Mouse (Mus musculus) splenic B cell, adult 2 months (primary cell): ENCODE data around the gene Ubl3.

Source experiments
- DNase-seq: peaks from one replicate; pipeline ENCODE4 v3.0.0-alpha.2; 2011; ENCODE audit warnings: low read depth, low spot score
- H3K27me3 ChIP-seq: 2 replicates; pipeline ENCODE4 v1.6.1; 2012; ENCODE audit warnings: mild to moderate bottlenecking, low read length, moderate library complexity, mixed read lengths; ENCODE audit not compliant: control insufficient read depth, poor library complexity, insufficient read depth, severe bottlenecking
- H3K36me3 ChIP-seq: 2 replicates; pipeline ENCODE4 v1.6.1; 2012; ENCODE audit warnings: mild to moderate bottlenecking, low read length, moderate library complexity, mixed read lengths; ENCODE audit not compliant: control insufficient read depth, poor library complexity, insufficient read depth, severe bottlenecking

The Ubl3 gene

DNA sequence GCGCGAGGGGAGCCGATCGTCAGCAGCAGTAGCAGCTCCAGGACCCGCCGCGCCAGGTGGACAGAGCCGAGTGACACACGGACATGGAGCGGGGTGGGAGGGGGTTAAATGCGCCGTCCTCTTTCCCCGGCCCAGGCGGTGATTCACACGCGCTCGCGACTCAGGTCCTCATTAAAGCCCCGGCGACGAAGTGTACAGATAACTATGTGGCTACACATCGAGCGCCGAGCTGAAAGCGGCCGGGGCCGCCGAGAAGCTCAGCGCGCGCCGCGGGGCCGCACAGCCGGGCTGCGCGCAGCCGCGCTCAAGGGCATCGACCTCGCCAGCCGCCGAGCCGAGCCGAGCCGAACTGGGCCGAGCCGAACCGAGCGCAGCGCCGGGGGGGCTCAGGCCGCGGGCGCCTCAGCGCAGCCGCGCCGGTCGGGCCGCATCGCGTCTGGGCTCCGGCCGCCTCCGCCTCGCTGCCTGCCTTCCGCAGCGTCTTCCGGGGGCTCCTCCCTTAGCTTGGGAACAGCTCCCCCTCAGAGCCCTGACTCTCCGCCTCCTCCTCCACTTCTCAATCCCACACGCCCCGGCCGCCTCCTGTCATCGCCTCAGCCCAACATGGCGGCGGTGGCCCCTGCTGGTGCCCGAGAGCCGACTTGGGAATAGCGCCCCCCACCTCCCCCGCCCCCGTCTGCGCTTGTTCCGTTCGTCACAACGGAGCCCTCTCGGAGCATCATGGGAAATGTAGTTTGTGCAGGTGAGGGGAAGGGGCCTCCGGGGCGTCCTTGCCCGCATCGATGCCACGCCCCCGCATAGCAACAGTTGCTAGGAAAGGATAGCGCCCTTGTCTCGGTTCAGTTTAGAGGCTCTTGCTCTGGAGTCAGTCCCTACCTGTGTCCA, at the start of gene Ubl3:
TSS of gene Ubl3 (minus strand) at position 603 of the 885 bp plus-strand sequence.
- no peaks in the 10 kb centered on the region for H3K36me3 ChIP-seq
- DNase-seq: peak; percentile 91
- no peaks in the 10 kb centered on the region for H3K27me3 ChIP-seq

DNA sequence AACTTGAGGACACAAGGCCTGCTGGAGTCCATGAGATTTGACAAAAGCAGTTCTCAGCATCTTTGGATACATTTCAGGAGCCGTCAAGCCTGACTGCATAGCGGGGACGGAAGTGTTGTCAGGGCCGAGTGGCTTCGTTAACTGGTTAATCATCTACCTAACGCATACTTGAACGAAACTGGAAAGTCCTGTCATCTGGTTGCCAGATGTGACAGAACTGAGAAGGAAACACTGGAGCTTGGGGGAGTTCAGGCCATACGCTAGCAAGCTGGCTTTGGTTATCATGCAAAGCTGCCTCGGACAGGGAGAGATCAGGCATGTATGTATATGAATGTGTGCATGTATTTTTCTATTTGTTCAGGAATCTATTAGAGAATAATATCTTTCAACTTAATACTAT, 45.8 kb upstream of the Ubl3 start:
- H3K27me3 ChIP-seq: no peaks in the 10 kb centered on the region
- no peaks in the 10 kb centered on the region for H3K36me3 ChIP-seq
- peak; percentile 9 for DNase-seq

DNA sequence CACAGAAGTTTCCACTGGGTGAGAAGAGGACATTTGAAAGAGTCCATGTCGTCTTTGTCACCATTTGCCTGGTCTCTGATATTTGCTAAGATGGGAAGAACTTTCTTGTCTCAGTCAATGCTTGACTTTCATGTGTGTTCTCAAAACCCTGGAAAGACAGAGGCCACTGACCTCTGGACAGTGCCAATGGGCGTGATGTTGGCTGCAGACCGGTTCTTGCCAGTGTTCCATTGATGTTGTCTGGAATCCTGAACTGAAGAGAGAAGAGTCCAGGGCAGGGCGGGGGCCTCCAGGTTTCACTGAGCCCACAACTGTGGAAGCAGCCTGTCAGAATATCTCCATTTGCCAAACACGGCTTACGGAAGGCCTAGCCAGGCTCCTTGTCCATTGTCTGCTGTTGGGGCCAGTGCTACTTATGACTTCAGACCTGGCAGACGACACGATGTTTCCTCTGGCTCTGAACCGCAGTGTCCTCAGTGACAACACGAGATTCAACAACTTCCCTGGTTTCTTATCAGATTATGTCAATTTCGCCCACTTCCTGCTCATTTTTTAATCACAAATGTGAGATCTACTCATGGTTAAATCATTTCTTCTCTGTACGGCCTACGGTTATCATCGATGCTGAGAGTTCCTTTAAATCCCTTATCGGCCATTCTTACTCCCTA, 43.6 kb upstream of the Ubl3 start:
- no peak for DNase-seq
- Histone ChIP-seq H3K27me3 (no peaks in the 10 kb centered on the region), H3K36me3 (no peaks in the 10 kb centered on the region)

DNA sequence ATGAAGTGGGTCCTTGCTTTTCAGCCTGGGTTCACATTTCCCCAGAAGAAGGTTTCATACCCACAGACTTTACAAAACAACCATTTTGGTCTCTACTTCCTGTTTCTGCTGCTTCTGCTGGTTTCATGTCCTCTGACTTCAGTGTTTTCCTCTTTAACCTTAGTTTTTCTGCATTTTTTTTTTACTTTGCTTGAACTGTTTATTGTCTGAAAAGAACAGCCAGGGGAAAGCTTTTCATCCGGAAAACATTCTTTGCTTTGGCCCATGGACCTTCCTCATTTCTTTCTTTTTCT, 42.8 kb upstream of the Ubl3 start:
- Histone ChIP-seq H3K36me3 (no peaks in the 10 kb centered on the region), H3K27me3 (no peaks in the 10 kb centered on the region)
- peak; percentile 75 for DNase-seq

DNA sequence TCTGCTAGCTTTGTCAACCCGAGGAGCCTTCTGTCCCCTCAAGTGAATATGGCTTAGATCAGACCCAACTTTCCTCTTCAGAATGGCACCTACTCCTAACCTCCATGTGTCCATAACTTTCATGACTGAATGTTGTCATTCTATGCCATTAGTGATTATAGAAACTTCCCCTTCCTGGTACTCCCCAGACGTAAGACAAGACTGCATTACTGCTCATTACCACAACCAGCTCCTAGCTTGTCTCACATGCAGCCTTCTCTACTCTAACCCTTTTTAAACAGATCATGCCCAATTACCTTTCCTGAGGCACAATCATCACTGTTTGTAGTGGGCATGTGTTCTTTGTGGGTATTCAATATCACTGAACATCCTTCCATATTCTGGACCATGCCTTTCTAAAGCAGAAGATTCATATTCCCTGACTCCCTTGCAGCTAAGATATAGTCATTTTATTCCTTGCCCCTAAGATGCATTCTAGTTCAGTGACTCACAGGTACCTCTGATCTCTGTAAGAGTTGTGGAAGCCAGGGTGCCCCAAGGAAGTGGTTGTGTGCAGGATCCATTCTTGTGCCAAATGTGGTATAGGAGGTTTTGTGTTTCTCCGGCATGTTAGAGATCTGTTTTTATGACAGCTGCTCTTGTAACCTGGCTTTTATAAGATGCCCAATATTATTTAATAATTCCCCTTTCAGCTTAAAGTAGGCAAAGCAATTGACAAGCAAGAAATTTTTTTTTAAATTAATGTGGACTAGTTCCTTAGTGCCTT, 42.3 kb upstream of the Ubl3 start:
- DNase-seq: peak; percentile 44
- Histone ChIP-seq H3K36me3 (no peaks in the 10 kb centered on the region), H3K27me3 (no peaks in the 10 kb centered on the region)

DNA sequence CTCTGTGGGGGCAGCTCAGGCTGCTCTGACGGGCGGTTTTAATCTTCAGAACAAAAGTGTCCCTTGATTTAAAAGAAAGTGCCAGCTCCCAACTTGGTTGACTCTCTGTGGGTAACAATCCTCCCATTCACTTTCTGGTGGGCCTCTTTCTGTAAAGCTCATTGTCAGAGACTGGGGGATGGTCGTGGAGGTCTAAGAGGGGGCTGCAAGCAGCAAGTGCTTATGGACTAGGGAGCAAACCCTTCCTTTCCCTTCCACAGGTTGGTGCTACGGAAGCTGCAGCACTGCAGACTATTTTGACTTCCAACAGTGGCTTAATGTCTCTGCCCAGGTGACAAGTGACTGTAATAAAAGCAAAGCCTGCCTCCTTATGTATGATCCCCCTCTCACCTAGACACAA, 41.0 kb upstream of the Ubl3 start:
- Histone ChIP-seq H3K36me3 (no peaks in the 10 kb centered on the region), H3K27me3 (no peaks in the 10 kb centered on the region)
- no peak for DNase-seq

DNA sequence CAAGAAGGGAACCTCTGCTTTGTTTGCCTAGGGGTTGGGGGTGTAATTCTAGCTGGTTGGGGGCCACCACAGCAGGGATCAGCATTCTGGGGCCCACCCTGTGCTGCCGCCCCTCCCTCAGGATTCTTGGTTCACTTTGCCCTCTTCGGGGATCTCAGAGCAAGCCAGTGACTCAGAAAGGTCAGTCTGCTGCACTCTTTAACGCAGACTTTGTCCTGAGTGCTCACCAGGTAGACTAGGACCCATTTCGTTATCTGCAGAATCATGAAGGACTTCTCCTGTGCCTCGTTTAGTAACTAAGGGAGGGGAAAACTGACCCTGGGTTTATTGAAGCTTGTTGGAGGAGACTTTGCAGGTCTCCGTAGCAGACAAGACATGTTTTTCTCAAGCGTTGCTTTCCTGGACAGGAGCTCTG, 38.9 kb upstream of the Ubl3 start:
- Histone ChIP-seq H3K27me3 (no peaks in the 10 kb centered on the region), H3K36me3 (no peaks in the 10 kb centered on the region)
- no peak for DNase-seq

DNA sequence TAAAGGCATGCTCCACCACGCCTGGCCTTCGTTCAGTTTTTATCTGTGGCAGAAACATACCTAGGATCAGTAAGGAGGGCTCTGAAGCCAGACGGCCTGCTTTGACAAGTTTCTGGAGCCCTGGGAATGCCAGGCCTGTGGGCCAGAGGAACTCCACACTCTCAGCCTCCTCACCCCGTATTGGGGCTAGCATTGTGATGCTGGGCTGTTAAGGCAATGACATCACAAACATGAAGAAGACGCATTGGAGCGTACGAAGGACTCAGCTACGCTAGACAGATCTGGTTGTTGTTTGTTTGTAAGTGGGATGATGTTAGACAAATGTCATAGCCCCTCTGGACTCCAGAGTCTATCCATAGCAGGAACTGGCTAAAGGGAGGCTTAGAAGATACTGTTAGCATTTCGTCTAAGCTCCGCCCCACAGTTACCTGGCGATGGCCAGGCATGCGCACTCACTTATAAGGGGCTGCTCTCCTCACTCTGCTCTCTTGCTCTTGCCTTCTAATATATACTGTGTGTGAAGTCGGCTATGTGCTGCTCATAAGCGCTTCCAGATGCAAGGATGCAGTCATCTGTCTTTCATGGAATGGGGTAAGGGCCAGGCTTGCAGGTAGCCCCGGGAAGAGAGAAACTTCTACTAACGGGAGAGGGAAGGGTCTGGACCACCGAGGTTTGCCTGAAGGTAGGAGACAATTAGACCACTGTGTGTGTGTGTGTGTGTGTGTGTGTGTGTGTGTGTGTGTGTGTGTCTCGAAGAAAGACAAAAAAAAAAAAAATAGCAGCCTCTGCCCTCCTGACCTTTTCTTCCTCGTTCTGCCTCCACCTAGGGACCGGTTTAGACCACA, 38.2 kb upstream of the Ubl3 start:
- no peak for DNase-seq
- no peaks in the 10 kb centered on the region for H3K27me3 ChIP-seq
- no peaks in the 10 kb centered on the region for H3K36me3 ChIP-seq

DNA sequence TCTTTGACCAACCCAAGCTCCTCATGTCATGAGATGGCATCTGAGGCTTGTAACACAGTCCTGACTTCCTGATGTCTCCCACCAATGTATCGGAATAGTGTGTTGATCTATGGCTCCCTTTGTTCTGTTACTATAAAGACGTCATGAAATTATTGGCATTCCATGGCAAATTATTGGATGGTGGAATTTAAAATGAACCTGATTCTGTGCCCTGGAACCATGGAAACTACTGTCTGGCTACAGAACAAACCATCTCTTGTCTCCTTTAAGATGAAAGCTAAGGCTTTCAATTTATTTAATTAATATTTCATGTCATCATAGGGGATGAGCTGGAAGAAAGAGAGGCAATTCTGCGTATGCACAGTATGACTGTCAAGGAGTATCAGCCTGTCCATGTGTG, 36.4 kb upstream of the Ubl3 start:
- no peak for DNase-seq
- no peaks in the 10 kb centered on the region for H3K36me3 ChIP-seq
- no peaks in the 10 kb centered on the region for H3K27me3 ChIP-seq

DNA sequence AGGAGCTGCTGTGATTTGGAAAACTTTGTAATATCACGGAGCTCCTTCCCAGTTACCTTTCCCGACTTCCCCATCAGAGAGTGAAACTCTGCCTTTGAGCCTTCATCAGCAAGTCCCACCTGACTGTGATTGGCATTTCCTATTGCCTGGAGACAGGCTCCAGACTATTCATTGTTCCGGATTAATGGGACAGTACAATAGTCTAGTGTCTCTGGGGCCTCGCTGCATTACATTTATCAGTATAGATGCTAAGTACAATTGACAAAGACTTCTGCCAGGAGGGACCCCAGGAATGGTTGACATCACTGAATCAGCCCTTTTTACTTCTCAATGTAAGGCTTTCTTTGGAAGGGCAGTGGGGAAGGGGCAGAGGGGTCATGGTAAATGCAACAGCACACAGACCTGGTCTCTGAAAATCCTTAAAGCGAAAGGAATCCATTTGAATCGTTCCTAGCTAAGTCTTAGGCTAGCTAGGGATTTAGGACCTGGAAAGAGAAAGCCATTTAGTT, 35.6 kb upstream of the Ubl3 start:
- H3K27me3 ChIP-seq: no peaks in the 10 kb centered on the region
- no peak for DNase-seq

DNA sequence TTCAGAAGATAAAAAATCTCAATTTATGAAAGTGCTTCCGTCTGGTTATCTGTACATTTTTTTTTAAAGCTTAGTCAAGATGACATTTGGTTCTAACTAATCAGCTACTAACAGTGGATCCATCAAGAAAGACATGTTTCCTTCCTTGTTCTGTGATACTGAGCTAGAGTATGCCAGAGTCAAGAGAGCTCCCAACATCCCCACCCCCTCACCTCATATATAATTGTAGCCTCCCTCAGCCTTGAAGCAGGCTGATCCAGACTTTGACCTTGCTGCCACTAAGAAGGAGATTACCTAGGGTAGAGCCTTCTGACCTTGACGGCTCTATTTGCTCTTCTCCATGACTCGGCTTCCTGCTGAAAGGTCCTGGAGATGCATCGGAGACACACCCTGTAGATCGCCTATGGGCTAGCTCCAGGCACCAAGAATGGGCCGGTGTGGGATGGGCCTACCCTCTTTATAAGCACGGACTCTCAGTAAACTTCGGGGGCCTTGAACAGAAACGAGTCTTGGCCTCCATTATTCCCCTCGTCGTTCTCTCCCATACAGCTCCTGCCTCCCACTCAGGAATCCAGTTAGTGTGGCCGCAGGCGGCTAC, 27.9 kb upstream of the Ubl3 start:
- no peak for DNase-seq
- no peaks in the 10 kb centered on the region for H3K27me3 ChIP-seq
- no peaks in the 10 kb centered on the region for H3K36me3 ChIP-seq

More for the DNA sequence above, 35.6 kb upstream of the Ubl3 start:
- no peaks in the 10 kb centered on the region for H3K36me3 ChIP-seq

DNA sequence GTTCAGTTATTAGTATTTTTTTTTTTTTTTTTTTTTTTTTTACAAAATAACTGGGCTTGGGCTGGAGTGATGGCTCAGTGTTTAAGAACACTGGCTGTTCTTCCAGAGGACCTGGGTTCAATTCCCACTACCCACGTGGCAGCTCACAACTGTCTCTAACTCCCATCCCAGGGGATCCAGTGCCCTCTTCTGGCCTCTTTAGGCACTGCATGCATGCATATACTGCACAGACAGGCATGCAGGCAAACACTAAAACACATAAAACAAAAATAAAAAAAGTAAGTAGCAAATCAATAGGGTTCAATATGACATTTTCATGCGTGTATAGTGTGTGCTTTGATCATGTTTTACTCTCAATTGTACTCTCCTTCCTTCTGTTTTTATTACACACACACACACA, 26.6 kb upstream of the Ubl3 start:
- Histone ChIP-seq H3K36me3 (no peaks in the 10 kb centered on the region), H3K27me3 (no peaks in the 10 kb centered on the region)
- no peak for DNase-seq

DNA sequence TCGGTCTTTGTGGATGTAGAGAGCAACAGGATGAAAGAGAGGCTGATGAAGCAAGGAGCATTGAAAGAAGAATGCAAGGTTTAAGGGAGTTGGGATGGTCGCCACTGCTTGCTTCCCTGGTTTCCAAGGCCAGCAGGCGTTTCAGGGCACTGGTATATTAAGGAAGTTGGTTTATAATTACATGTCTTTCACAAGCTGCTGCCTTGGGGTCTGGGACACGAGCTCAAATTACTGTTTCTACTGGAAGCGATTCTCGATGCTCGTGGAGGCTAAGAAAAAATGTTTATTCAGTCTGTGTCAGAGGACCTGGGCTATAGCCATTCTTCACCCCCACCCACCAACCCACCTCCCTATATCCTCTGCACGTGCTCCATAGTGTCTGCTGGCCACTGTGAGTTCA, 25.8 kb upstream of the Ubl3 start:
- no peak for DNase-seq
- Histone ChIP-seq H3K27me3 (no peaks in the 10 kb centered on the region), H3K36me3 (no peaks in the 10 kb centered on the region)

DNA sequence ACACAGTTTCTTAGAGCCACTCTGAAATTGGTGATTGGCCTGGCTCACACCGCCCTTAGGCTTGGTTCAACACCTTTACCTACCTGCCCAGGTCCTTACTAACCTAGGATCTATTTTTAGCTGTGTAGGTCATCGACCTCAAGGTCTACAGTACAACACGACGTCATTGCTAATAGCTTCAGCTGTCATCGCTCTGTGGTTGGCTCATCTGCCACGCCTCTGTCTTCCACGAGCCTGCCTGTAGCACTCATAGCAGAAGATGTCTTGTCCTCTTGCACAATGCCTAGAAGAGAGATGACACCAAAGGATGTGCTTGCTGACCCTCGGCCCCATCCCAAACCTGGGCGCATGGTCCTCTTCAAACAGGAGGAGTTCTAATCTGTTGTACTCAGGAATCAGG, 24.7 kb upstream of the Ubl3 start:
- Histone ChIP-seq H3K36me3 (no peaks in the 10 kb centered on the region), H3K27me3 (no peaks in the 10 kb centered on the region)
- DNase-seq: no peak
